Mouse (Mus musculus) spleen, adult 2 months (tissue): ENCODE results near the gene Sema3f.

ENCODE experiments used
- CTCF ChIP-seq: fragments of 200-500 bp; IDR thresholded peaks from 2 replicates; pipeline ENCODE4 v1.5.1; 2011; ENCODE audit warnings: mild to moderate bottlenecking, inconsistent platforms; ENCODE audit not compliant: insufficient read depth, insufficient read length, insufficient replicate concordance; ENCODE audit errors: extremely low read depth
- POLR2A ChIP-seq: fragments of 200-500 bp; IDR thresholded peaks from 2 replicates; pipeline ENCODE4 v1.6.1; 2011; ENCODE audit warnings: low read depth, low read length, inconsistent platforms

DNA sequence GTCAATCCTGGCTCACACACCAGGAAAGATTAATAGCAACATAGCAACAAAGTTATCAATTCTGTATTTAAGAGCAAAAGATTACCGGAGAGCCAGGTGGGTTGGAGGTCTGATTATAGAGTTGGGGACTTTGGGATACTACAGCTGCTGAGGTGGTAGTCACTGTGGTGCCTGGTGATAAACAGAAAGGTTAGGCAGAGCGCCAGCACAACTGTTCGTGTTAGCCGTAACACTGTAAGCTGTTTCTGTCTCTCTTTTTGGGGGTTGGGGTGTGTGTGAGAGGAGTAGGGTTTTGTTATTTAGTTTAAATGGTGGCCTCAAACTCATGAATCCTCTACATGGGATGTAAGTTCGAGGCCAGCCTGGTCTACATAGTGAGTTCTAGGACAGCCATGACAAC, 40.1 kb upstream of the Sema3f start:
- no peak for TF ChIP-seq CTCF
- no peak for TF ChIP-seq POLR2A
